Mouse (Mus musculus) gastrocnemius, postnatal 10 days (tissue): ENCODE results near the gene Prrc2a. TPM values are rescaled to one million over a fixed set of nuclear protein-coding genes. Genes with fewer than 3 reads are reported as not detected.
A peak's percentile ranks its signal among the peaks of the same experiment; 100 is the strongest.
"Not testable (repeated sequence)": the region's sequence is repeated elsewhere in the genome, so short reads cannot be mapped to it uniquely, and the experiment has no call there.

Experiments used
- DNase-seq: peaks from one replicate; pipeline ENCODE4 v3.0.0; 2021; ENCODE audit warnings: mixed read lengths
- total RNA-seq, 2 experiments: library from RNA; stranded (reverse); gene quantifications; 2 replicates each; pipeline ENCODE4 v1.2.3; 2021

Prrc2a gene
- total RNA-seq, 2 experiments from 2014 or later: 128 to 149 TPM

DNA sequence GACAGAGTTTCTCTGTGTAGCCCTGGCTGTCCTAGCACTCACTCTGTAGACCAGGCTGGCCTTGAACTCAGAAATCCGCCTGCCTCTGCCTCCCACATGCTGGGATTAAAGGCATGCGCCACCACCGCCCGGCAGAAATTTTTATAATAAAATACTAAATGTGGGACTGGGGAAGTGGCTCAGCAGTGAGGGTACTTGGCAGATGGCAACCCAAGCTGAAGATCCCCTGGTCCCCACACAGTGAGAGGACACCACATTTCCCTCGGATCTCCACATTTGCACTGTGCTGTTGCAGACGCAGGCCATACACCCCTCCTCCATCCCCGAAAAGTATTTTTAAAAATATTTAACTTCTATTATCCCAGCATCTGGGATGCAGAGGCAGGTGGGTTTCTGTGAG lies 31.2 kb downstream of the Prrc2a start:
- no peak for DNase-seq

DNA sequence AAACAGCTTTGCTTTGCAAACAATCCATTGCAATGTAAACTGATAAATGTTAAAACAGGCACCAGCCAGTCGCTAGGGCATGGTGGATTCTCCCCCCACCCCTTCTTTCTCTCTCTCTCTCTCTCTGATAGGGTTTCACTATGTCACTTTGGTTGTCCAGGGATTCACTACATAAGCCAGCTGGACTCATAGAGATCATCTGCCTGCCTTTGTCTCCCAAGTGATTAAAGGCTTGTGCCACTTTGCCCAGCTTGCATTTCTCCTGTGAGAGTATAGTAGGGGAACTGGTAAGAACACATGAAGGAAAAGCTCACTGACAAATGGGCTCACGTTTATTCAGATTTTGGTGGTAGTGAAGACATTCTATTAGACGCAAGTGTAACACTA lies 32.5 kb downstream of the Prrc2a start:
- DNase-seq: no peak

DNA sequence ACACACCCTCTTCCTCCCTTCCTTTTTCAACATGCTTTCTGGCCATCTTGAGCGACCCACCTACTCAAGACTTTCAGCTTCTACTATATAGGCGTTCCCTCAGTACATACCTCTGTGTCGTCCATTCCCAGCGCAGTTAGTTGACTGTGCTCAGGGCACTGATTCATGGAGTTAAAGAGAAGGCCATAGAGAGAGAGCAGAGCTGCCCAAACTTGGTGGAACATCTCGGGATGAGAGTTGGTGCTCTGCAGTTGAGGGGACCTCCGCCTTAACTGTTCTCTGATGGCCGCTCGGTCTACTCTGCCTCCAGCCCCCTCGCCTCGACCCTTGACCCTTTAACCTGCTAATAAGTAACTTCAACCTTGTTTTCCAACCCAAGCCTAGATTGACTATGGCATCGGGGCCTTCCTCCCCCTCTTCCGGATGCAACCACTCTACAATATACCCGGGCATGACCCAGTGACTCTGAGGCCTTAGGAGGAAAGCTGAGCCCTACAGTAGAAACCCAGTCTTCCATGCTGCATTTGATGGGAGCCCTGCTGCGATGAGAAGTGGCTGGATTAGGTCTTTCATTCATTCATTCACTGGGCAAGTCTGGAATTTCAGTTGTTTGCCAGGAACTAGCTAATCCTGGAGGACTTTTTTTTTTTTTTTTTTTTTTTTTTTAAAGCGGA lies 33.1 kb downstream of the Prrc2a start, which contains the start of gene Apom:
TSS of gene Apom (minus strand) at position 551 of the 674 bp plus-strand sequence.
- DNase-seq: no peak

DNA sequence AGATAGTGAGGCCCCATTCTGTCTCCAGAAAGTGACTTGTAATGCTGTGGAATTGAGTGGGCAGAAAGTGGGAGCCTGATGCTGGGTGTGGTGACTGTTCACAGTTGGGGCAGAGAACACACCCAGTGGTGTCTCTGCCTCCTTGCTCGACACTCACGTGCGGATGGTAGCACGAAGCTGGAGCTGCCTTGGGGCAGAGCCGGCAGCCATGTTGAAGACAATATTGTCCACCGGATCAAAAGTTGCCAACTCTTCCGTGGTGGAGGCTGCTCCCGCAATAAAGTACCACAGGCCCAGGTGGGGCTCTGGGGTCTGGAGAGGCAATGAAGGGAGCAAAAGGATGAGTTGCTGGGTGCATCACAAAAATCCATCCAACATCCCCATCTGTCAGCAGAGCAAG lies 33.7 kb downstream of the Prrc2a start:
- DNase-seq: no peak

DNA sequence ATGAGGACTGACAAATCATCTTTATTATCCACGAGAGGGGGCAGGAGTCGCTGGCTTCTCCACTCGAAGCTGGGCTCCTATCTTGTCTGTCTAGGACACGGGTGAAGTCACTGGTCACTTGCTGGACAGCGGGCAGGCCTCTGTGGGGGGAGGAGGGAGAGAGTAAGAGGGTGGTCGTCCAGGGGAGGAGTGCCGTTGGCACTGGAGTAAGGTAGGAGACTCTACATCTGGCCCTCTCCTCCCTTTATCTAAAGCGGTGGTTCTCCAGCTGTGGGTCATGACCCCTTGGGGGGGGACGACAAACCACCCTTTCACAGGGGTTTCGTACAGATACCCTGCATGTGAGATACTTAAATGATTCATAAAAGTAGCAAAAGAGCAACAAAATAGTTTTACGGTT lies 35.7 kb downstream of the Prrc2a start:
- DNase-seq: no peak

DNA sequence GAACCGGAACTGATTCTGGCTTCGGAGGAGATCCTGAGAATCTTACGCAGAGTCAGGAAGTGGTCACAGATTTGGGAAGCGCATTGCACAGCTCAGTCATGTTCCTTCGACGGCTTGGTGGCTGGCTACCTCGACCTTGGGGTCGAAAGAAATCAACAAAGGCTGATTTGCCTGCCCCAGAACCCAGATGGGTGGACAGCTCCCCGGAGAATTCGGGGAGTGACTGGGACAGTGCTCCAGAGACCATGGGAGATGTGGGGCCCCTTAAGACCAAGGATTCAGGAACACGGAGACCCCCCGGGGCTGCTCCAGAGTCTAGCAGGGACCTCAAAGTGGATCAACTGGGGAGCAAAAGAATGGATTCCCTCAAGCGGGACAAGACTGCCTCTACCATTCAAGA lies 37.7 kb downstream of the Prrc2a start:
- DNase-seq: no peak

DNA sequence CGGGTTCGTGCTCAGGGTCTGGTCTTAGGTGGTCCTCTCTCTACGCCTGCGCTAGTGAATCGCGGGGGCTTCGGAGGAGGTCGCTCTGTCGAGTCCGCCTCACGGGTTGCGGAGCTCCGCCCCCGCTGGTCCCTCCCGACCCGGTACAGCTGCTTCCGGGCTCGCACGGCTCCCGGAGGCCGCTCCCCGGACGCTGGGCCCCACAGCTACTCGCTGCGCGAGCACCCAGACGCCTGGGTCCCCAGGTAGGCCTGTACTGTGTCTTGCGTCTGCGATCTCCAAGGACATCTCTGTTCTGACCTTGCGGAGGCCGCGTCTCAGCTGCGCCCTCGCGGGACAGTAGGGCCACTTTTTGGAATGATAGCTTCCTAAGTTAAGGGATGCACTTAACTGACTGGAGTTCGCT lies 38.5 kb downstream of the Prrc2a start, which contains the start of gene D17H6S53E:
TSS of gene D17H6S53E (plus strand) at position 168 of the 406 bp plus-strand sequence.
- DNase-seq: peak; percentile 74

DNA sequence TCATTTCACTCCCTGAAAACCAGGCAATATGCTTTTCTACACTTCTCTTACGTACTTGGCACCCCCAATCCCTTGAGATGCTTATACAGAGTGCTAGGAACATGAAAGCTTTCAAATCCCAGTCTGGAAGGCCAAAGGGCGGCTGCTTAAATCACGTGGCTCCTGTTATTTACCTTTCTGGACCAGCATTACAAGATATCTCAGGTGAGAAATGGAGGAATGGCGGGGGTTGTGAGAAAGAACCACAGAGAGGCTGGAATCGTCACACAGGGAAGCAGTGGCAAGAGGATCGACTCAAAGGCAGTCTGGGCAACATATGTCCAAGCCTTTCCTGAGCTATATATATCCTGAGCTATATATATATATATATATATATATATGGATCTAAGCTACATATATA lies 39.1 kb downstream of the Prrc2a start:
- no peak for DNase-seq

DNA sequence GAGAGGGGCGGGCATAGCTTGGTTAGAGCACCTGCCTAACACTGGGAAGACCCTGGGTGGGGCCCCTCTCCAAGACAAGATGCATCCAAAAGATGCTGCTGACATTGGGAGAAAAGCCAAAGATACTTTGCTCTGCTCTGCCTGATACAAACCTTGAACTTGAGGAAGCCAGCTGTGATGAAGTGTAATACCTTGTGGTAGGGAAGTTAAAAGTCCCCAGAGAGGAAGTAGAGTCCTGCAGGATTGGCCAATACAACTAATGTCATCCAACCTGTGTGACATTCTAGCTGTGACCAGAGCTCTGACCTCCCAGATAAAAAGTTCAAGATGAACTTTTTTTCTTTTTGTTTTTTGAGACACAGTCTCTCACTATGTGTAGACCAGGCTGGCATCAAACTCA lies 39.6 kb downstream of the Prrc2a start:
- no peak for DNase-seq

DNA sequence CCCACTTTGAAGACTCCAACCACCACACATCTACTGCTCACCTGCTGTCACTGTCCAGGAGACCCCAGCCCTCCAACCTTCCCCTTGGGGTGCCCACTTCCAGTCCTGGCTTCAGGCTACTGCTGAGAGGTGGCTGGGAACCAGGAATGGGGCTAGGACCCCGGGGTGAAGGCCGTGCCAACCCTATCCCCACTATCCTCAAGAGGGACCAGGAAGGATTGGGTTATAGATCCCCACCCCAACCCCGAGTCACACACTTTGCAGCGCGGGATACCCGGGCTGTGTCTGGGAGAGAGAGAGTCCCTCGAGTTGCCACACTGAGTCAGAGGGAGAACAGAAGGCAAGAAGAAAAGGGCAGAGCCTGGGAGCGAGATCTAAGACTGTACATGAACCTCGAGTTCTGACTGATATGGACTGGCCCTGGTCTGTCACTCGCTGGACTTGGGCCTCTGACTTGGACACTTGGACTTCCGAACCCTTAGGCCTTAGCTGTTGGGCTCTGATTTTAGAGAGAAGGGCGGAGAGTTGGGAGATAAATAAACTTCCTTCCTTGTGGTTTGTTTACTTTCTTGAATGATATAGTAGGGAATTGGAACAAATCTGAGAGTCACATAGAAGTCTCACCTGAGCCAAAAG lies 40.3 kb downstream of the Prrc2a start:
- DNase-seq: not testable (repeated sequence)

DNA sequence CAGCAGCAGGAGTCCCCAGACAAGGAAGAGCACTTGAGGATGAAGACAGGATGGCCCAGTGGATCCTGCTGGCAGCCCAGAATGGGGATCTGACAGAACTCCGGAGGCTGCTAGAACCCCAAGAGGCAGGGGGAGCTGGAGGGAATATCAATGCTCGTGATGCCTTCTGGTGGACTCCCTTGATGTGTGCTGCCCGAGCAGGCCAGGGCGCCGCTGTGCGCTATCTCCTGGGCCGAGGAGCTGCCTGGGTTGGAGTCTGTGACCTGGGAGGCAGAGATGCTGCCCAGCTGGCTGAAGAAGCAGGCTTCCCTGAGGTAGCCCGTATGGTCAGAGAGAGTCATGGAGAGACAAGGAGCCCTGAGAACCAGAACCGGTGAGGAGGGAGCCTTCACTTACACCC lies 41.4 kb downstream of the Prrc2a start:
- not testable (repeated sequence) for DNase-seq

DNA sequence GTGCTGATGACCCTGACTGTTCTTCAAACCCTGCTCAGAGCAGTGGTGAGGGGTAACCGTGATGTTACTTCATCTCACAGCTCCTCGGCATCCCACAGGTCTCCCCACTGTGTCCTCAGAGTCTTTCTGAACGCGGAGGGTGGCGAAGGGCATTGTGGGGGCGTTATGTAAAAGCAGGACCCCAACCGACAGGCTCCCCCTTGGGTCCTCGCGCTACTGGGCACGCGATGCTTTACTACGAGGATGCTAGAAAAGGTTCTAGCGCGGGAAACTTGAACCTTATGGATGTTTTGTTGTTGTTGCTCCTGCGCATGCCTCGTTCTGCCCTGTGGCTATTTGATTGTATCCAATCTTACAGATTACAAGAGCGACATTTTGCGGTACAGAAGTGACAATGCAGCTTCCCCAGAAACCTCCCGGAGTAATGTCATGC lies 42.8 kb downstream of the Prrc2a start, which contains the start of gene Csnk2b:
TSS of gene Csnk2b (minus strand) at position 183 of the 433 bp plus-strand sequence.
- DNase-seq: peak; percentile 39

DNA sequence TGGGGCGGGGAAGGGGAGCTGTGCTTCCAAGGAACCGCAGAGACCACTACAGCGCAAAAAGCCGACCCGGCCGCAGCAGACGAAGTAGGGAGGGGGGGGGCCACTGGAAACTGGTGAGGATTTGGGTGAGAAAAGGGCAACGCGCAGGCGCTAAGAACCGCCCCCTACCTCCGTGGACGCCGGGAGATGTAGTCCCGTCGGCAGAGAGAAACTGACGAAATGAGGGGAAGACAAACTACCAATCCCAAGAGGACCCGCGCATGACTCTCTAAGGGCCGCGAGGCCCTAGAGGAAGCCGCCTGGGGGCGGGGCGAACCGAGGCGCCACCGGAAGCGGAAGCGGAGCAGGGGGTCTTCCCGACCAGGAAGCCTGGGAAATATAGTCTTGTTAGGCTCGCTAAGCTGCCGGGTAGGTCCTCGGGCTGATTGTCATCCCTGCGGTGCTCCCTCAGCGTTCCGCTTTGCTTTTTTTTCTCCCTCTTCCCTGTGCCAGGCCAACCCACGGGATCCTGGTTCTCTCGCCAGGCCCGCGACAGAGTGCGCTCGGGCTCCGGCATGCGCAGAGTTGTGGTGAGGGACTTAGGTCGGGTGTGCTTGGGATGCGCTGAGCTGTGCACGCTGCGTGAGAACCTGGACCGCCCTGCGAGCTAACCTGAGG lies 43.4 kb downstream of the Prrc2a start, which contains the start of gene Gpank1:
TSS of gene Gpank1 (plus strand) at position 313 of the 657 bp plus-strand sequence.
- peak; percentile 96 for DNase-seq

DNA sequence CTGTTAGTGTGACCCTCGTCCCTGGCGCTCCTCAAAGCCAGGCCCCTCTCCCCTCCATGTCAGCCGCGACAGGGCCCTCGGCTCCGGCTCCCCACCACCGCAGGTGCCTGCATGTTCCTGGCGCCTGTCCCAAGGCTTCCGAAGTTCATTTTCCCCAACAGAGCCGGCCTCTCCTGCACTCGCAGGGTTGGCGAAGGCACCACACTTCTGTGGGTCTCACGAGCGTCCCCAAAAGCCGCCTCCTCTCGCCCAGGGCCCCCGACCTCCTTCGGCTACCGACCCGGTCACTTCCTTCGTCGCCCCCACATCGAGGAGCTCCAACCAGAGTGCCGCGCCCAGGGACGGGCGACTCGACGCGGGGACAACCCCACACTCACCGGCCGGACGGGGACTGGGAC lies 44.0 kb downstream of the Prrc2a start:
- DNase-seq: peak; percentile 61

DNA sequence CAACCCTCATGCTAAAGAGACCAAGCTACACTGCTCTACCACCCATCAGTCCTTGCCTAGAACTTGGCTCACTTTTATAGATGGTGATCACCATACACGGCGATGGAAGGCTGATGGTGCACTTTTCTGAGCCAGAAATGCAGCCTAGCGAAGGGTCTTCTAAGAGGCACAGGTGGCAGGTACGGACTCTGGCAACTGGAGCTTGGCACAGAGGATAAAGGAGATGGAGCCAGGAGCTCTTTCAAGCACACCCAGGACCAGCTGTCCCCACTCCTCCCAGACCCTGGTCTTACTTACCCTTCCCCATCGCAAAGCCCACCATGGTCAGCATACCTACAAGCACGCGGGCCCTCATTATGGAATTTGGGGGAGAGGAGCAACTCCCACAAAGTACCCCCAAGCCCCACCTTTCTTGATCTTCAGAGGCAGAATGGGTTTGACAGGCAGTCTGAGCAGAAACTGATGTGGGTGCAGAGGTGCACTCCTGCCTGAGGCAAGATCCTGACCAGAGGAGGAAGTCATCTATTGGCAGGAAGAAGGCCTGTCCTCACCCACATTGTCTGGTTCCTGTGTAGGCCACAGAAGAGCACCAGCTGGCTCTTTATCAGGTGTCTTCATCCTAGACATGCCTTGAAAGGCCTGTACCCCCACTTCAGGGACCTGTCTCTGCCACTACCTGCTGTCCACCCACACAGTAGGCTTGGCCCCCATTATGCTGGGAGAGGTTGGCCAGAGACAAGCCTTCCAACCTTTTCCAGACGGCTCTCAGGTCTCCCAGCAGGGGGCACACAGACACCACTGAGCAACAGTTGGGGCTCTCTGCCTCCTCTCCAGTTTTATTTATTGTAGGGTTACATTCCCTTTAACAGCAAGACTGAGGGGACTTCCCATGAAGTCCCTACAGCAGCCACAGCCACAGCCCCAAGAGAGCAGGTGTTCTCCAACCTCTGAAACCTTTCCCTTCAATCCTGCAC lies 49.4 kb downstream of the Prrc2a start, which contains the start of gene Ly6g5b:
TSS of gene Ly6g5b (minus strand) at position 383 of the 974 bp plus-strand sequence.
- DNase-seq: no peak

DNA sequence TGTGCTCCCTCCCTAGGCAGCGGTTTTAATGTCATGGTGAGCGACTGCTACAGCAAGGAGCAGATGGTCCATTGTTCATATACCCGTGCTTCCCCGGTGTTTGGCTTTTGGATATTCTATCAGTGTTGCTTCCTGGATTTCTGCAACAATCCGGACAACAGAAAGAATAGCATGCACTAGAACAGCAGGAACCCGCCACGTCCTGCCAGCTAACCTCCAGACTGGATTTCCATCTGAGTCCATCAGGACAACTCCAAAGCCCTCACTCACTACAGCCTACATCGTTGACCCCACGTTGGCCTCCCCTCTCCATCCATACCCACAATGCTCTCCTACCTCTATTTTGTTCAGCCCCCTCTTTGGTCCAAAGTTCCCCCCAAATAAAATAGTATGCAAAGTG lies 52.9 kb downstream of the Prrc2a start:
- no peak for DNase-seq

DNA sequence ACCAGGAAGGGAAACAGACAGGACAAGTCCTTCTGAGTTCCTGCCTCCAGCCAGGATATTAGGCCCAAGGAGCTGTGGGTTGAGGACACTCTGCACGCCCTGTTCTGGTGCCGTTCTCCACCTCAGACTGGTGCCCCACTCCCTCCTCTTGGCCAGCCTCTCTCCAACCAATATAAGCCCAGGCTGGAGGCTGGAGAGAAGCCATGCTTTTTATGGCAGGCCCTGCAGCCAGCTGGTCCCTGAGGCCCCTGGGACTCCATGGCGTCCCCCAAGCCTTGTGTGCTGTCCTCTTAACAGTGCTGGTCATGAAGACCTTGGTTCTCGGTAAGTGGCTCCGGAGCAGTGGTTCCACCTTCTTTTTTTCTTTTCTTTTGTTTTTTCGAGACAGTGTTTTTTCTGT lies 56.6 kb downstream of the Prrc2a start, which contains the start of gene Ly6g5c:
TSS of gene Ly6g5c (plus strand) at position 183 of the 400 bp plus-strand sequence.
- DNase-seq: no peak

DNA sequence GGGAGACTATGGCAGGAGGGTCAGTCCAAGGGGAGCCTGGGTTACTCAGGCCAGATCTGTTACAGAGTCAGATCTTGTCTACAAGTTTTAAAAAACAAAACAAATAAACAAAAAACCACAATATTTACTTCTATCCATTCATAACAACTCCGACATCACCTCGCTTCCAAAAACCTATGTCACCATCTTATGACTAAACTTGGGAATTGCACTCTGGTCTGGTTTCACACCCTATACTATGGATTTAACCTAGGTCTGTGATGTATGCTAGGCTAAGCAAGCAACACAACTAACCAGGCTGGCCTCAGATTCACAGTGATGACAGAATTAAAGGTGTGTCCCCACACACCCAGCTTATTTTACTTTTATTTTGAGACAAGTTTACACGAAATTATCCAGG lies 58.2 kb downstream of the Prrc2a start:
- no peak for DNase-seq

DNA sequence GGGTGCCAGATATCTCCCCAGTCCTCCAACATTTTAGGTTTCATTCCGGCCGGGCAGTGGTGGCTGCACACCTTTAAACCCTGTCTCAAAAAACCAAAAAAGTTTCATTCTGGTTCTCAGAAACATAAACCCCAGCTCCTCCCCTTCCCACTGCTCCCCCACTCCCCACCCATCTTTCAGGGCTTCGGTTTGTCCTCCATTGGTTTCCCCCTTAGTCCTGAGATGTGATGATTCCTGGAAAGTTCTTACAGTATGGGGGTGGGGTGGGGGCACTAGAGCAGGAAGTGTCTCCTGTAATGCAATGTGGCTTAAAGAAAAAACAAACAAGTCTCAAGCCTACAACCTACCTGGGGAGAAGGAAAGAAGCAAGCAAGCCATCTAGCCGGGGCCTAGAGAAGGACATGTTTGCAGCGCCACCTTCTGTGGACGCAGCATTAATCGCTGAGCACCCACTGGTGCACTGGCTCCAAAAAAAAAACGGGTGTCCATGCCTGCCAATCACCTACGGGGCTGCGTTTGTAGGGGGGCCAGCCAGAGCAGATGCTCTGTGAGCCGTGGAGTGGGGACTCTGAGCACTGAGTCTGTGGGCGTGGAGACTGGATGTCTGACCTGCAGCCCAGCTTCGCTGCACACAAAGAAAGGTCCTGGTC lies 58.8 kb downstream of the Prrc2a start:
- DNase-seq: no peak

DNA sequence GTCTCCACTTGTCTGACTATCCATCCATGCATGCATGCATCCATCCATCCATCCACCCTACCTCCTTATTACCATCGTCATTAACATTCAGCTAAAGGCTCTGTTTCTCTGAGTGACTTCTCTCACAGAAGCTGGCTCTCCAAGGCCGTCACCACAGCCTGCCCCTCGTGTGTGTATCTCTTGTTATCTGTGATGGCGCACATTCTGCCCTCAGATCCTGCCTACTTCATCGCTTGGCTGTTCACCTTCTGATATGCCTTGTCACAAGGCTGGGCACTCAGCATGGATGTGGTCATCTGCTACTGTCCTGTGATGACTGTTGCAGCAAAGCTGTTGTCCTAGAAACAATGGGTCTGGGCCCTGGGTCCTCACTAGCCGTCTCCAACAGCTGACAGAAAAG lies 59.9 kb downstream of the Prrc2a start:
- no peak for DNase-seq

DNA sequence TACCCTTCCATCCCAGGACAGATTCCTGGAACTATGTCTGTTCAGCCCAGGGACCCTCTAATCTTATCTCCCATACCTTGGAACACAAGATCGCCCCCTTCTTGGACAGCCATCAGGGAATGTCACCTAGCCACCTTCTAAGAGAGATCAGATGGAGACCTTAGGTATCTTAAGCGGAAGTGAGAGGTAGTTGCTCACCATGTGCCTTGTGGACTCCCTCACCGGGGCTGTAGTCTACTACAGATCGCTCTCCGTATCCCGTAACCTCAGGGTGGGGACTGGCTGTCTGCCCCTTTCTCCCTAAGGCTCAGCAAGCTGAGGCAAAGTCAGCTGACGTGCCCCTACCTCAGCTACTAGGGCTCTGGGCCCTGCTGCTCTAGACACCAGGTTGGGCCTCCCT lies 60.6 kb downstream of the Prrc2a start:
- DNase-seq: no peak
